Mouse (Mus musculus) neural tube, embryonic 15.5 days (tissue): ENCODE measurements at regions not wholly inside any gene's neighbourhood (a gene's known extent, or its start where the extent isn't known, plus 50 kb on each side); places are given as distances from the start of the nearest gene placed in this dataset.

Experiments
- ATAC-seq: fragments of 200-750 bp; cut with Nextera tagmentation; 2 replicates; pipeline ENCODE4 v1.8.0; 2017; ENCODE audit warnings: mild to moderate bottlenecking, moderate TSS enrichment, moderate library complexity; ENCODE audit not compliant: low FRiP score
- H3K27ac ChIP-seq: fragments of 300-500 bp; sonication (generic); replicated peaks from 2 replicates; pipeline ENCODE4 v1.5.1; 2015; ENCODE audit warnings: mild to moderate bottlenecking, inconsistent platforms
- H3K27me3 ChIP-seq: fragments of 300-500 bp; sonication (generic); replicated peaks from 2 replicates; pipeline ENCODE4 v1.6.1; 2015; ENCODE audit warnings: inconsistent platforms
- H3K36me3 ChIP-seq: fragments of 300-500 bp; sonication (generic); 2 replicates; pipeline ENCODE4 v1.6.1; 2015; ENCODE audit warnings: inconsistent platforms
- H3K4me1 ChIP-seq: fragments of 300-500 bp; sonication (generic); 2 replicates; pipeline ENCODE4 v1.6.1; 2015; ENCODE audit warnings: inconsistent platforms
- H3K4me2 ChIP-seq: fragments of 300-500 bp; sonication (generic); 2 replicates; pipeline ENCODE4 v1.6.1; 2015; ENCODE audit warnings: inconsistent platforms, mild to moderate bottlenecking, moderate library complexity
- H3K4me3 ChIP-seq: fragments of 300-500 bp; sonication (generic); replicated peaks from 2 replicates; pipeline ENCODE4 v1.5.1; 2015; ENCODE audit warnings: mild to moderate bottlenecking, inconsistent platforms
- H3K9ac ChIP-seq: fragments of 300-500 bp; sonication (generic); replicated peaks from 2 replicates; pipeline ENCODE4 v1.6.1; 2015; ENCODE audit warnings: mild to moderate bottlenecking, inconsistent platforms
- H3K9me3 ChIP-seq: fragments of 300-500 bp; sonication (generic); replicated peaks from 2 replicates; pipeline ENCODE4 v1.6.1; 2016; ENCODE audit warnings: inconsistent platforms
- WGBS: fragments of 180-500 bp; shearing (Covaris S2); methylation state at CpG from one replicate; pipeline ENCODE4 v1.1.7; 2015; ENCODE audit warnings: mixed read lengths; 5-methylcytosine and 5-hydroxymethylcytosine counted together

- no peaks in the 10 kb centered on the region for H3K36me3 ChIP-seq
- no peak overlapping the region for H3K9ac ChIP-seq
- no peaks in the 10 kb centered on the region for H3K27me3 ChIP-seq
- H3K4me1 ChIP-seq = 0 out of 2 replicates have a peak, but pooled peaks cover 6% of the 10 kb centered on the region
- ATAC-seq = no peak
- H3K4me2 ChIP-seq = no peak overlapping the region
- no peak overlapping the region for H3K27ac ChIP-seq
- H3K9me3 ChIP-seq = no peaks in the 10 kb centered on the region
- no peak overlapping the region for H3K4me3 ChIP-seq
- 61% methylated on average over 11 of the region's 11 CpGs for WGBS
These were observed 214.4 kb upstream of the Srek1ip1 start for GRCm38 (mm10) chr13:104577856-104578255.

DNA sequence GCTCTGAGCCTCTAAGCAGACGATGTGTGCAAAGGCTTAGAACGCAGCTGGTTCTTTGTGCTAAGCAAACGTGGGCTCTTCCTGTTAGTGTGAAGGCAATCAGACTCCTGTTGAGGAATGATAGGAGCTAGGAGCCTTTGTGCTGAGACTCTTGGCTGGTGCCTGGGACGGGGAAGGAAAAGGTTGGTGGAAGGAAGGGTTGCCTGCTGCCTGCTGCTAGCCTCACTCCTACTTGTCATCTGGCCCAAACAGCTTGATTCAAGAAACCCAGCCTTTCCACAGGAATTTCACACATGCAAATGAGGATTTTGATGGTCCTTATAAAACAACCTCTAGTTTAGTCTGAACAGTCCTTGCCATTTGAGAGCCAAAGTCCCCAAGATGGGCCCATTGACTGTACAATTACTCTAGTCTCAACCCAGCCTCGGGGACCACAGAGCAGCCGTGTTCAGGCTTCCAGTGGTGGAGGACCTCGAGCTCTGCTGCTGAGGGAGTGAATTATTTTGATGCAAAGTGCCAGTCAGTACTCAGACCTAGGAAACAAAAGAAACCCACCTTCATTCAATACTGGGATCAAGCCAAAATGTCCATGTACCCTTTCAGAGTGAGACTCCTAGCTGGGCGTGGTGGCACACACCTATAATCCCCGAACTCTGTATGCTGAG is 211.5 kb upstream of the Srek1ip1 start:
- no peaks in the 10 kb centered on the region for H3K36me3 ChIP-seq
- no peak overlapping the region for H3K27ac ChIP-seq

More for the DNA sequence above, 211.5 kb upstream of the Srek1ip1 start:
- 0 out of 2 replicates have a peak, but pooled peaks cover 6% of the 10 kb centered on the region for H3K4me1 ChIP-seq
- ATAC-seq = no peak
- no peaks in the 10 kb centered on the region for H3K9me3 ChIP-seq
- H3K27me3 ChIP-seq = no peaks in the 10 kb centered on the region
- 50% methylated on average over 9 of the region's 9 CpGs for WGBS
- H3K9ac ChIP-seq = no peak overlapping the region
- H3K4me2 ChIP-seq = no peak overlapping the region
- H3K4me3 ChIP-seq = no peak overlapping the region
